Mouse (Mus musculus): ENCODE results near the gene Plau. TPM values are rescaled to one million over a fixed set of nuclear protein-coding genes. Genes with fewer than 3 reads are reported as not detected.

The Plau gene
- polyA plus RNA-seq, 2 experiments, result 3.1 to 9.1 TPM

GRCm38 (mm10) chr14:20815448-20815847 lies 21.0 kb upstream of the Plau start:
- 76% methylated on average over 3 of the region's 3 CpGs for WGBS

DNA sequence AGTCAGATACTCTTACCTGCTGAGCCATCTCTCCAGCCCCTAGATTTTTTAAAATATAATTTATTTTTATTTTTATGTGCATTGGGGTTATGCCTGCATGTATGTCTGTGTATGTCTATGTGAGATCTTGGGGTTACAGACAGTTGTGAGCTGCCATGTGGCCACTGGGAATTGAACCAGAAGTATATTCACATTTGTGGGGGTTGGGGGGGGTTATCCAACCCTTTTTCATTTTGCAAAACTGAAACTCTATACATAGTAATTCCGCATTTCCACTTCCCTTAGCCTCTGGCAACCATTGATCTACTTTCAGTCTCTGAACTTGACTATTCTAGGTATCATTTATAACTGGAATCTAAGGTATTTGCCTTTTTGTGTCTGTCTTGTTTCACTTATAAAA lies 11.9 kb upstream of the Plau start:
- no peak for ATAC-seq (ENCODE audit: low FRiP score, low read depth)
- no peaks in the 10 kb centered on the region for H3K4me1 ChIP-seq (ENCODE audit: control insufficient read depth, insufficient read depth, low read length)

More at GRCm38 (mm10) chr14:20815448-20815847, 21.0 kb upstream of the Plau start:
- H3K4me2 ChIP-seq (replicated peaks; ENCODE audit: low read depth, low read length, severe bottlenecking), result no peak overlapping the region
- ATAC-seq (ENCODE audit: low FRiP score, low read depth) (no peak), DNase-seq (ENCODE audit: low spot score) (no peak)
- H3K9me3 ChIP-seq (ENCODE audit: control insufficient read depth, low read length), result no peaks in the 10 kb centered on the region
- H3K36me3 ChIP-seq (ENCODE audit: control insufficient read depth, insufficient read depth, low read length), result no peaks in the 10 kb centered on the region
- H3K9ac ChIP-seq (ENCODE audit: low read depth, low read length, severe bottlenecking), result no peak overlapping the region
- TF ChIP-seq POLR2A (IDR thresholded peaks at IDR 0.05; ENCODE audit: borderline replicate concordance, extremely low read depth, insufficient read depth, insufficient read length), result no peak
- H3K4me1 ChIP-seq (ENCODE audit: control insufficient read depth, insufficient read depth, low read length), result no peaks in the 10 kb centered on the region
- H3K4me3 ChIP-seq (replicated peaks; ENCODE audit: low read length), result no peak overlapping the region
- H3K27me3 ChIP-seq (ENCODE audit: control insufficient read depth, insufficient read depth, low read length), result no peaks in the 10 kb centered on the region
- no peak overlapping the region for H3K27ac ChIP-seq (replicated peaks; ENCODE audit: low read depth, low read length)

GRCm38 (mm10) chr14:20825516-20825915 lies 10.9 kb upstream of the Plau start:
- Histone ChIP-seq H3K9me3 (ENCODE audit: control insufficient read depth, low read length) (no peaks in the 10 kb centered on the region), H3K27ac (replicated peaks; ENCODE audit: low read depth, low read length) (no peak overlapping the region), H3K4me1 (ENCODE audit: control insufficient read depth, insufficient read depth, low read length) (no peaks in the 10 kb centered on the region), H3K9ac (ENCODE audit: low read depth, low read length, severe bottlenecking) (no peak overlapping the region), H3K4me3 (replicated peaks; ENCODE audit: low read length) (no peak overlapping the region), H3K4me2 (replicated peaks; ENCODE audit: low read depth, low read length, severe bottlenecking) (no peak overlapping the region), H3K36me3 (ENCODE audit: control insufficient read depth, insufficient read depth, low read length) (no peaks in the 10 kb centered on the region), H3K27me3 (ENCODE audit: control insufficient read depth, insufficient read depth, low read length) (no peaks in the 10 kb centered on the region)
- DNase-seq (ENCODE audit: low spot score) (no peak), ATAC-seq (ENCODE audit: low FRiP score, low read depth) (no peak)
- WGBS, result 95% methylated on average over 2 of the region's 2 CpGs
- no peak for TF ChIP-seq POLR2A (IDR thresholded peaks at IDR 0.05; ENCODE audit: borderline replicate concordance, extremely low read depth, insufficient read depth, insufficient read length)

More for the DNA sequence above, 11.9 kb upstream of the Plau start:
- no peak overlapping the region for H3K27ac ChIP-seq (replicated peaks; ENCODE audit: low read depth, low read length)
- H3K36me3 ChIP-seq (ENCODE audit: control insufficient read depth, insufficient read depth, low read length), result no peaks in the 10 kb centered on the region
- TF ChIP-seq POLR2A (IDR thresholded peaks at IDR 0.05; ENCODE audit: borderline replicate concordance, extremely low read depth, insufficient read depth, insufficient read length), result no peak
- H3K9me3 ChIP-seq (ENCODE audit: control insufficient read depth, low read length), result no peaks in the 10 kb centered on the region
- WGBS, result 85% methylated on average over 1 of the region's 1 CpGs
- no peaks in the 10 kb centered on the region for H3K27me3 ChIP-seq (ENCODE audit: control insufficient read depth, insufficient read depth, low read length)
- DNase-seq (ENCODE audit: low spot score), result no peak
- H3K4me3 ChIP-seq (replicated peaks; ENCODE audit: low read length), result no peak overlapping the region
- no peak overlapping the region for H3K9ac ChIP-seq (ENCODE audit: low read depth, low read length, severe bottlenecking)
- H3K4me2 ChIP-seq (replicated peaks; ENCODE audit: low read depth, low read length, severe bottlenecking), result no peak overlapping the region

GRCm38 (mm10) chr14:20827061-20827460 lies 9.4 kb upstream of the Plau start:
- H3K9ac ChIP-seq (ENCODE audit: low read depth, low read length, severe bottlenecking), result no peak overlapping the region
- whole genome bisulfite sequencing, result 82% methylated on average over 8 of the region's 8 CpGs
- no peaks in the 10 kb centered on the region for H3K36me3 ChIP-seq (ENCODE audit: control insufficient read depth, insufficient read depth, low read length)
- TF ChIP-seq POLR2A (IDR thresholded peaks at IDR 0.05; ENCODE audit: borderline replicate concordance, extremely low read depth, insufficient read depth, insufficient read length), result no peak
- DNase-seq (ENCODE audit: low spot score) (no peak), ATAC-seq (ENCODE audit: low FRiP score, low read depth) (no peak)
- H3K4me3 ChIP-seq (replicated peaks; ENCODE audit: low read length), result no peak overlapping the region
- no peaks in the 10 kb centered on the region for H3K9me3 ChIP-seq (ENCODE audit: control insufficient read depth, low read length)
- H3K27me3 ChIP-seq (ENCODE audit: control insufficient read depth, insufficient read depth, low read length), result no peaks in the 10 kb centered on the region
- H3K4me2 ChIP-seq (replicated peaks; ENCODE audit: low read depth, low read length, severe bottlenecking), result no peak overlapping the region
- H3K4me1 ChIP-seq (ENCODE audit: control insufficient read depth, insufficient read depth, low read length), result peaks cover 6% of the 10 kb centered on the region; the same call in 1 of the 2 replicates
- no peak overlapping the region for H3K27ac ChIP-seq (replicated peaks; ENCODE audit: low read depth, low read length)

- no peak for TF ChIP-seq POLR2A (IDR thresholded peaks at IDR 0.05; ENCODE audit: borderline replicate concordance, extremely low read depth, insufficient read depth, insufficient read length)
- WGBS, result 89% methylated on average over 5 of the region's 5 CpGs
- H3K4me1 ChIP-seq (ENCODE audit: control insufficient read depth, insufficient read depth, low read length), result peaks cover 6% of the 10 kb centered on the region; the same call in 1 of the 2 replicates
- DNase-seq (ENCODE audit: low spot score) (no peak), ATAC-seq (ENCODE audit: low FRiP score, low read depth) (no peak)
- H3K4me3 ChIP-seq (replicated peaks; ENCODE audit: low read length), result no peak overlapping the region
- H3K27ac ChIP-seq (replicated peaks; ENCODE audit: low read depth, low read length), result no peak overlapping the region
- no peaks in the 10 kb centered on the region for H3K27me3 ChIP-seq (ENCODE audit: control insufficient read depth, insufficient read depth, low read length)
- H3K9ac ChIP-seq (ENCODE audit: low read depth, low read length, severe bottlenecking), result no peak overlapping the region
- no peaks in the 10 kb centered on the region for H3K36me3 ChIP-seq (ENCODE audit: control insufficient read depth, insufficient read depth, low read length)
- no peaks in the 10 kb centered on the region for H3K9me3 ChIP-seq (ENCODE audit: control insufficient read depth, low read length)
- no peak overlapping the region for H3K4me2 ChIP-seq (replicated peaks; ENCODE audit: low read depth, low read length, severe bottlenecking)
Observed at GRCm38 (mm10) chr14:20827491-20827890, 9.0 kb upstream of the Plau start.

GRCm38 (mm10) chr14:20828524-20828923 lies 7.9 kb upstream of the Plau start:
- Histone ChIP-seq H3K9ac (ENCODE audit: low read depth, low read length, severe bottlenecking) (no peak overlapping the region), H3K4me1 (ENCODE audit: control insufficient read depth, insufficient read depth, low read length) (peaks cover 6% of the 10 kb centered on the region; the same call in 1 of the 2 replicates), H3K36me3 (ENCODE audit: control insufficient read depth, insufficient read depth, low read length) (no peaks in the 10 kb centered on the region), H3K27me3 (ENCODE audit: control insufficient read depth, insufficient read depth, low read length) (no peaks in the 10 kb centered on the region), H3K4me3 (replicated peaks; ENCODE audit: low read length) (no peak overlapping the region), H3K27ac (replicated peaks; ENCODE audit: low read depth, low read length) (no peak overlapping the region), H3K9me3 (ENCODE audit: control insufficient read depth, low read length) (no peaks in the 10 kb centered on the region), H3K4me2 (replicated peaks; ENCODE audit: low read depth, low read length, severe bottlenecking) (no peak overlapping the region)
- TF ChIP-seq POLR2A (IDR thresholded peaks at IDR 0.05; ENCODE audit: borderline replicate concordance, extremely low read depth, insufficient read depth, insufficient read length), result no peak
- no peak for DNase-seq (ENCODE audit: low spot score)
- WGBS, result 65% methylated on average over 3 of the region's 3 CpGs
- no peak for ATAC-seq (ENCODE audit: low FRiP score, low read depth)
